Mouse (Mus musculus) T-cell, adult 2 months (primary cell): ENCODE data around the gene Ptprm.

Source experiments
- DNase-seq: peaks from one replicate; pipeline ENCODE4 v3.0.0; 2022; ENCODE audit warnings: low spot score

The Ptprm gene

DNA sequence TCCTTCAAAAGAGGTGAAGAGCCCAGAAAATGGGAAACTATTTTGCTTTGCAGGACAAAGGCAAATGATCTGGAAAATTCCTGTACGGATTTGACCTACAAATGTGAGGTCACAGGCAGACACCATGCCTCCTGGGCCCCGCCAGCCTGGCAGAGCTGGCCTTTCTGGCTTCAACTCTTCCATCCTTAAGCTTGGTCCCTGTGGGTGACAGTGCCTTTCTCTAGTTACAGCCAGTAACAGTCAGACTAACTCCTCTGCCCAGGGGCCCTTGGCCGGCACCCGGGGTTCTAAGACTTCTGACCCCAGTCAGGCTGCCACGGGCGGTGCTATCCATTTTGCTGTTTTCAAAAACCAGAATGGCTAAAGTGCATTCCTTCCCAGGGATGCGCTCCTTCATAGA is 217.4 kb downstream of the Ptprm start:
- no peak for DNase-seq

- no peak for DNase-seq
Measured at GRCm38 (mm10) chr17:67136421-67136820, 217.8 kb downstream of the Ptprm start.

DNA sequence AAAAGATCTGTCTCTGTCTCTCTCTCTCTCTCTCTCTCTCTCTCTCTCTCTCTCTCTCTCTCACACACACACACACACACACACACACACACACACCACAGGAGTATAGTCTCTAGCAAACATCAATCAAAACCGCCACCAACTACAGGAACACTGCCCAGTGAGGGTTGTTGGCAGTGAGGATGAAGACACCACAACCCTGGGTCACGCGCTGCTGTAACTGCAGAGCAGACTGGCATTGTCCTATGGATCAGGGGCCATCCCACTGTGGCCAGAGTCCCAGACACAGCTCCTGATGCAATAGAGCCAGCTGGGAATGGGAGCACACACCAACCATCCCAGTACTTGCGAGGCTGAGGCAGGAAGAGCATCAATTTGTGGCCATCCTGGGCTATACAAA is 220.0 kb downstream of the Ptprm start:
- no peak for DNase-seq

- no peak for DNase-seq
Measured at GRCm38 (mm10) chr17:67133440-67134103, 220.7 kb downstream of the Ptprm start.

- no peak for DNase-seq
Measured at GRCm38 (mm10) chr17:67133026-67133425, 221.2 kb downstream of the Ptprm start.

GRCm38 (mm10) chr17:67127530-67127929 is 226.7 kb downstream of the Ptprm start:
- no peak for DNase-seq

DNA sequence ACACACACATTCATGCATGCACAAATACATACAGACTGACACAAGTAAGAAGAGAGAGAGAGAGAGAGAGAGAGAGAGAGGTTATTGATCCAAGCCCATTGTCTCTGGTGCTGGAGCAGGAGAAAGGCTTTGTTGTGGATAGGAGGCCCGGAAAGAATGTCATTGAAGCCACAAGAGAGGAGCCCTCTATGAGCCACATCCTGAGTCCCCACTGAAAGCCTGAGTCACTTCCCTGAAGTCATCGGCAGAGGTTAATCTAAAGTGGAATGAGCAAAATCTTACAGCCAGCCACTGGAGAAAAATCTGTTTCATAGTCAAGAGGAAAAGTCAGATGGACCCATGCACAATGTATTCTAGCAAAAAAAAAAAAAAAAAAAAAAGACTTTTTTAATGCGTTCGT is 228.7 kb downstream of the Ptprm start:
- DNase-seq: no peak

GRCm38 (mm10) chr17:67124294-67124693 is 230.0 kb downstream of the Ptprm start:
- no peak for DNase-seq

GRCm38 (mm10) chr17:67123722-67124121 is 230.5 kb downstream of the Ptprm start:
- no peak for DNase-seq

DNA sequence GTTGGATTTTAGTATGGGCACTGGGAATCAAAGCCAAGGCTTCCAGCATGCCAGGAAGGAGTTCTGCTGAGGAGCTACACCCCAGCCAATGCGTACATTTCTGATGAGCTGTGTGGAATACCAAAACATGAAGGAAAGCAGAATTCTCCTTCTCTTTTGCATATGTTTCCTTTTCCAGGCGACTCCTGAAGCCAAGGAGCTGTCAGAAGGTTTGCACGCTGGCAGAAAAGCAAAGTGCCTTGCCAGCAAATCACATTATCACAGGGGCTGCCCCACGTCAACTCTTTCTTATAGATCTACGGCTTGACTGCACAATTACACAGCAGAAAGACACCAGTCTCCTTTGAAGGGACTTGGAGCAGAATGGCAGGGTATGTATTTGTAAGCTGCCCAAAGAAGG is 233.4 kb downstream of the Ptprm start:
- DNase-seq: no peak

DNA sequence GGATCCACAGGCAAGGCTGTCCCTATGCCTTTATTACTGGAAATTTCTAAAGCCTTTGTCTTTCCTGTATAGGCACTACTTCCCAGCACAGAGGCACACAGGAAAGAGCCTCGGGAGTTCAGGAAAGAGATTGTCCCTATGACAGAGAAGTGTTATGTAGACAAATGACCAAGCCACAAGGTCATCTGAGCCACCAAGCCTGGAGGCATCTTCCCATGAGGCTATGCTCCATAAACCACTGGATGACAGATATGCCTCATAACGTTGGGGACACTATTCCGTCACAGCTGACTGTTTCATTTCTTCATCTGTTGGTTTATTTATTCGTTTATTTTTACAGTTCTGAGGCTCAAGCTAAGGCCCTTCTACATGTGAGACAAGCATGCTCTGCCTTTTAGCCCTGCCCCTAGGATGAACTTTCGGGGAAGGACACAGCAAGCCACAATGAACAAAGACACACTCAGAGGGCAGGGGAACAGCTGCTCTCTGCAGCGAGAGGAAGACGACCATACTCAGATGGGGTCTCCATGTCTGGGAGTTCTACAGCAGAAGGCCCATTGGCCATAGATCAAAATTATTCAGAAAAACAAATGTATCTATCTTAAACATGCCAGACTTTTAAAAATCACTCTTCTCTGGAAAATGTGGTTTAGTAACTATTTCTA is 235.4 kb downstream of the Ptprm start:
- DNase-seq: no peak

DNA sequence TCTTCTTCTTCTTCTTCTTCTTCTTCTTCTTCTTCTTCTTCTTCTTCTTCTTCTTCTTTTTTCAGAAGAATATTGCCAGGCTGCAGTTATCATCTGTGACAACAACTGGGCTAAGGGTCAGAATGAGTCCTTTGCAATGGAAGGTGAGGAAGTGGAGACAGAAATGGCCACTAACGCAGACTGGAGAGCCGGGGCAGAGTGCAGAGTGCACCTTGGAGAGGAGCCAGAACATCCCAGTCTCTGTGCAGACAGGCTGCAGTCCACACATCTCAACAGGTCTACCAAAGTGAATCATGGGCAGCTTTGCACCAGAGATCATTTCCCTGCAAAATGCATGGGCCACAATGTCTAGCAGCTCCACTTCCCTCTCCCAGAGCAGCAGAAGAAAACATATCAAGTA is 239.4 kb downstream of the Ptprm start:
- no peak for DNase-seq

DNA sequence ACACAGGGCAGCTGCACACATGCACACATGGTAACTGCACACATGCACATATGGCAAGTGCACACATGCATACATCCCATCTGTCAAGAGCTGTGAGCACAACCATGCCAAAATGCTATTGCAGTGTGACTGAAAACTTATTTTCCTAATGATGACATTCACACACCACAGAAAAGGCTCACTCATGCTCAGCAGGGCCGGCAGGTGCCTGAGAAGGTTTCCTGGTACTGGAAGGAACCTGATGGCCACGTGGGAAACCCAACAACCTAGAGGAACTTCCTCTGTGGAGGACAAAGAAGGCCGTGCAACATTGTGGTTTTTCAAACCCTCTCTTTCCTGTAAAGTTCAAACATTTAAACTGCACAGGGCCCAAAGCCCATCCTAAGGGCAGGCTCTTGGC is 241.6 kb downstream of the Ptprm start:
- DNase-seq: no peak

DNA sequence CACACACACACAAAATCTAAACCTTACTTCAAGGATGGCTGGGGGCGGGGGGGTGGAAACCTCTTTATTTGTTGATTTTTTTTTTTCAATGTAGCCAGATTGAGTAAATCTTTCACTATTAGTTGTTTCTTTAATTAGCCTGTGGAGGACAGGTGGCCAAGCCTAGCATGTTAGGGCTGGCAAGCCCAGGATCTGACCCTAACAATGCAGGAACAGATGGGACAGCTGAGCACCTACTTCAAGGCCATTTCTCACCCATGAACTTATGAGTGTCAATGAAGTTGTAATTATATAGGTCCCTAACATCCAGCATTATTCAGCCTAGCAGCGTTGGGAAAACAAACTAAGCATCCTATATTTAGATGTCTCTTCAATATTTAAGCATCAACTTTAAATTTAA is 248.1 kb downstream of the Ptprm start:
- DNase-seq: no peak

DNA sequence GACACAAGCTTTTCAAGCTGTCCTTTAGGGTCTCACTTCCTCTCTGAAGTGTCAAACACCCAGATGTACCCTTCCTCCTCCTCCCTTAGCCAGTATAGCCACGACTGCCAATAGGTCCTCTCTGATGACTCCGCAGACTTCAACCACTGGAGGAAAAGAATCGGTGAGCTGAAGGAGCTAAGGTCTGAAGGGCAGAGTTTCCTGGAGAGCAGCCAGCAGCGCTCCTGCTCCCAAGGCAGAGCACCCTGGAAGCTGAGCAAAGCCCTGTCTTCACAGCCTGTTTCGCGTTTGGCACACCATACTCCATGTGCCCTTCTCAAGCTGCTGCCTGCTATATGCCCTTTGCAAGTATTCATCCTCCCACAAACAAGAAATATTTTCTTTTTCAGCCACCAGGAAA is 252.2 kb downstream of the Ptprm start:
- DNase-seq: no peak

DNA sequence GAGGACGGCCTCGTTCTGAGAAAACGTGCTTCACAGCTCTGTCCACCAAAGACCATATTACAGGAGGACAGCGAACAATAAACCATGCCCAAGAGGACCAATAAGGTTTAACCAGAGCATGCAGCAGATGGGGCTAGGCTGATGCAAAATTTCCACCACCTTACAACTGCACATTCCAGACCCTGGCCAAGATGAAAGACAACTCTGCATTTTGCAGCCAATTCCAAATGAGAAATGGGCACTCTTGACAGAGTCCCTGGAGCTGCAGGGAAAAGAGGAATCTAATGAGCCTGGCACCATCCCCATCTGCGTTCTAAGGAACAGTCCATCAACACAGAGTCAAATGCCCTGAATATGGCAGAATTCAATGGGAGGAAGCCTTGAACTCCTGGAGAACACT is 263.3 kb downstream of the Ptprm start:
- no peak for DNase-seq

- no peak for DNase-seq
Measured at GRCm38 (mm10) chr17:67090153-67090552, 264.1 kb downstream of the Ptprm start.

DNA sequence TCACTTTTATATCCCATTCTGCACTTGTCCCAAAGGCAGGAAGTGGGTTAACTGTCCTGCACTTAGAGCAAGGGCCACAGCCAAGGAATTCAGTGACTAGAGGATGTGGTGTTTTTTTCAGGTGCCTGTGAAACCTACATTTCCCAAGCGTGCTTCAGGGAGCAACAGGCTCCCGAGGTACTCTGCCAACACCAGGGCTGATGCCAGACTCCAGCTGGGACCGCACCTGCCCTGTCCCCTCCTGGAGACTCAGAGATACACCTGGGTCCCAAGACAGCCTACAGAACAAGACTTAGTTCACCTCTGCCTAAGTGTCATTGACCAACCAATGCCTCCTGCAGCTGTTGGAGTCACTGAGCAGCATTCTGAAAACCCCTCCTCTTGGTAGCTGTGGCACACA is 264.6 kb downstream of the Ptprm start:
- no peak for DNase-seq

DNA sequence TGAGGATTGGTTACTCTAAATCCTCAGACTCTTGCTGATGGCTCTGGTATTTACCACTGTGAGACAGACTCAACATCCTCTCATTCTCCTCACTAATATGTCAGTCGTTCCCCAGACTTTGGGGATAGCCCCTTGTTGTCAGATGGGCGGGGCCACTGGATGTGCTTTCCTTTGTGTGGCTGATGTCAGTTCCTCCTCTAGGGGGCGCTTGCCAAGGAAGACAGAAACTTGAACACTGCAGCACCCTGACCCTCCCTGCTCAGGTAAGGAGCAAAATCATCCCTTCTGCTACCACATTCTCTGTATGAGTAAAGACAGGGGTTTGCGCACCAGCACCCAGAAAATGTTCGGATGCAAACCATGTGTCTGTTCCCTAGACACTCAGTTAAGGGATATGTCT is 266.7 kb downstream of the Ptprm start:
- no peak for DNase-seq

DNA sequence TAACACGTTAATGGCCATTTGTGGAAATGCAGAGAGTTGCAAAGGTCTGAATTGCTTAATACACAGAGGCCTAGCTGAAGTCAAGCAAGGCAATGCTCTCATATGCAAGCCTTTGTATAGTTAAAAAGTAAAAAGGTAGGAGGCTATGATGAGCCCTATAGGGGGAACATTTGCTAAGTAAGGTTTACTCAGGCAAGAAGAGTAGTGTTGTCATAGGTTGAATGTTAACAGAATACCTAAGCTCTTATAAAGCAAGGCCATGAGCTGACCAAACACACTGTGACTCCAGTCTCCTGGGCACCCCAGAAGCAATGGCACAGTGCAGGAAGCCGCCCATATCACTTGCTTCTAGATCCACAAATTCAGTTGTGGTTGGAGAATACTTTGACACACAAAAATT is 267.4 kb downstream of the Ptprm start:
- DNase-seq: no peak

GRCm38 (mm10) chr17:67084501-67084900 is 269.8 kb downstream of the Ptprm start:
- no peak for DNase-seq

DNA sequence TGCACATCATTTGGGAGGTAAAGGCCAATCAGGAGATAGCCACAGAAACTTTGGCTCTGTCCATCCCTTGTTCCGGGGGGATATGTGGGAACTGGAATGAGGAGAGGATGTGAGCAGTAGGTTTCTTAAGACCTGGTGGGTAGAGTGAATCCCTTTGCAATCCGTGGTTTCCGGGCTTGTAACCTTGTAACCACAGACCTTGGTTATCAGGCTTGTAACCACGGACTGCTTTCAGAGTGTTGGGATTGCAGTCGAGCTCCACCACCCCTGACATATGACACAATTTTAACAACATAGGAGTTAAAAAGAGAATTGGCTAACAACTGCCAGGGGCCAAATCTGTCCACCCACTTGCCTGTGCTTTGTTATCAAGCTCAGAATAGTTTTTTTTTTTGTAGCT is 270.2 kb downstream of the Ptprm start:
- DNase-seq: no peak

DNA sequence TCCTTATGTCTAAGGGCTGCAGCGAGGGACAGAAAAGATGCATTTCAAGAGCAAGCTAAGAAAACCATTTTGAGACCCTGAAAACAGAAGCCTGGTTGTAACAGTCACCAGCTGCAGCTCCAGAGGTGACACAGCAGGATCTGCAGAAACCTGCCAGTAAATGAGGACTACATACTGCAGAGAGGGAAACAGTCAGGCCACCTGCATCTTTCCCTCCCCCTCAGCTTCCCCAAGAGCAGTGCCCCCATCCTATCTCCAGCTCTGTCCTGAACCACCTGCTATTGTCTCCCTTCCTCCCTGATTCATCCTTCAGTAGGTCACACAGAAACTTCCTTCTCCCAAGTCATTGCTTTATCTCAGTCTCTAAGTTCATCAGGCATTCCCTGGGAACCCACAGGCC is 274.7 kb downstream of the Ptprm start:
- no peak for DNase-seq

- no peak for DNase-seq
Measured at GRCm38 (mm10) chr17:67073580-67073979, 280.7 kb downstream of the Ptprm start.
